Mouse (Mus musculus): ENCODE data around the gene Gga2. TPM values are rescaled to one million over a fixed set of nuclear protein-coding genes. Genes with fewer than 3 reads are reported as not detected.
A peak's percentile ranks its signal among the peaks of the same experiment; 100 is the strongest.

Gene Gga2
- polyA plus RNA-seq, 2 experiments: 18.2 to 23.5 TPM

GRCm38 (mm10) chr7:122065656-122066055 lies 44.6 kb upstream of the Gga2 start:
- ATAC-seq (ENCODE audit: insufficient read depth): no peak
- peak overlapping the region; percentile 84 for H3K9ac ChIP-seq (replicated peaks)

GRCm38 (mm10) chr7:122056633-122057032 lies 35.6 kb upstream of the Gga2 start:
- no peak overlapping the region for H3K27ac ChIP-seq
- H3K4me3 ChIP-seq (ENCODE audit: insufficient read depth in 1 of 2, low read depth in 2 of 2, low read length in 2 of 2): no peak overlapping the region
- H3K9me3 ChIP-seq (ENCODE audit: control insufficient read depth, low read length): no peaks in the 10 kb centered on the region
- no peak overlapping the region for H3K9ac ChIP-seq (replicated peaks)
- TF ChIP-seq EP300 (IDR thresholded peaks at IDR 0.05; ENCODE audit: low read depth): no peak
- no peak for TF ChIP-seq CTCF (IDR thresholded peaks at IDR 0.05; ENCODE audit: low read depth)
- 0 out of 4 replicates have a peak, but pooled peaks cover 0 to 1% of the 10 kb centered on the region in 2 experiments for H3K4me1 ChIP-seq (replicated peaks; ENCODE audit: control insufficient read depth in 2 of 2, insufficient read depth in 2 of 2, low read length in 1 of 2)
- ATAC-seq (ENCODE audit: insufficient read depth) (no peak), DNase-seq (ENCODE audit: low read depth in 3 of 3, low spot score in 3 of 3) (no peak)
- H3K36me3 ChIP-seq (replicated peaks; ENCODE audit: control insufficient read depth, insufficient read depth, low read depth): peaks cover 2% of the 10 kb centered on the region
- 66% methylated on average over 5 of the region's 5 CpGs for WGBS (ENCODE audit: insufficient replicate concordance)
- H3K27me3 ChIP-seq (ENCODE audit: control insufficient read depth, insufficient read depth, low read length): no peaks in the 10 kb centered on the region
- no peak overlapping the region for H3K4me2 ChIP-seq (ENCODE audit: low read depth)

More at GRCm38 (mm10) chr7:122065656-122066055, 44.6 kb upstream of the Gga2 start:
- 53% methylated on average over 1 of the region's 1 CpGs for WGBS (ENCODE audit: insufficient replicate concordance)
- H3K9me3 ChIP-seq (ENCODE audit: control insufficient read depth, low read length): no peaks in the 10 kb centered on the region
- no peak overlapping the region for H3K27ac ChIP-seq
- TF ChIP-seq CTCF (IDR thresholded peaks at IDR 0.05; ENCODE audit: low read depth): no peak
- TF ChIP-seq EP300 (IDR thresholded peaks at IDR 0.05; ENCODE audit: low read depth): no peak
- no peaks in the 10 kb centered on the region for H3K27me3 ChIP-seq (ENCODE audit: control insufficient read depth, insufficient read depth, low read length)
- H3K4me1 ChIP-seq (replicated peaks; ENCODE audit: control insufficient read depth in 2 of 2, insufficient read depth in 2 of 2, low read length in 1 of 2): peaks cover 11 to 17% of the 10 kb centered on the region in 2 experiments
- H3K4me2 ChIP-seq (ENCODE audit: low read depth): peak overlapping the region; percentile 90
- H3K36me3 ChIP-seq (replicated peaks; ENCODE audit: control insufficient read depth, insufficient read depth, low read depth): peaks cover 7% of the 10 kb centered on the region
- H3K4me3 ChIP-seq (ENCODE audit: insufficient read depth in 1 of 2, low read depth in 2 of 2, low read length in 2 of 2): peak overlapping the region in 1 of 2 experiments; percentile 88; a peak in 2 of 4 replicates
- DNase-seq (ENCODE audit: low read depth in 3 of 3, low spot score in 3 of 3): no peak

DNA sequence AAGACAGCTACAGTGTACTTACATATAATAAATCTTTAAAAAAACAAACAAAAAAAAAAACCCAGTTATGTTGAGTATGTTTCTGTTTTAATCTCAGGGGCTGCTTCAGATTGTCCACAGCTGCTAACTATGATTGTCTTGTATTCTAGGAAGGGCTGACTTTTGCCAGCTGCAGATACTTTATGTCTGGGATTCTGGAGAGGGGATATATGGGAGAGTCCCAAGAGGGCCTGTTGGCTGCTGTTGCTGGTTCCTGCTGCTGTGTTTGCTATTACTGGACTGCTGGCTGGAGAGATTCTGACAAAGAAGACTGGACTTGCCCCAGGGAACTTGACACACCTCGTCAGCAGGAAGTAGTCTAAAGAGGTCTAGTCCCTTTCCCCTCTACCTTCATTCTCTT lies 29.8 kb upstream of the Gga2 start:
- no peak for DNase-seq (ENCODE audit: low read depth in 3 of 3, low spot score in 3 of 3)
- H3K36me3 ChIP-seq (replicated peaks; ENCODE audit: control insufficient read depth, insufficient read depth, low read depth): peaks cover 2% of the 10 kb centered on the region
- no peak overlapping the region for H3K27ac ChIP-seq
- no peak for ATAC-seq (ENCODE audit: insufficient read depth)
- 50% methylated on average over 1 of the region's 1 CpGs for WGBS (ENCODE audit: insufficient replicate concordance)
- H3K4me1 ChIP-seq (replicated peaks; ENCODE audit: control insufficient read depth in 2 of 2, insufficient read depth in 2 of 2, low read length in 1 of 2): peaks cover 2 to 17% of the 10 kb centered on the region in 2 experiments; a peak in 3 of 4 replicates
- no peak overlapping the region for H3K4me2 ChIP-seq (ENCODE audit: low read depth)
- no peak for TF ChIP-seq EP300 (IDR thresholded peaks at IDR 0.05; ENCODE audit: low read depth)
- TF ChIP-seq CTCF (IDR thresholded peaks at IDR 0.05; ENCODE audit: low read depth): no peak
- H3K27me3 ChIP-seq (ENCODE audit: control insufficient read depth, insufficient read depth, low read length): no peaks in the 10 kb centered on the region
- no peak overlapping the region for H3K9ac ChIP-seq (replicated peaks)
- H3K4me3 ChIP-seq (ENCODE audit: insufficient read depth in 1 of 2, low read depth in 2 of 2, low read length in 2 of 2): no peak overlapping the region
- H3K9me3 ChIP-seq (ENCODE audit: control insufficient read depth, low read length): no peaks in the 10 kb centered on the region

- Histone ChIP-seq H3K9me3 (ENCODE audit: control insufficient read depth, low read length) (no peaks in the 10 kb centered on the region), H3K36me3 (replicated peaks; ENCODE audit: control insufficient read depth, insufficient read depth, low read depth) (peaks cover under 1% of the 10 kb centered on the region; the same call in 1 of the 2 replicates), H3K4me1 (replicated peaks; ENCODE audit: control insufficient read depth in 2 of 2, insufficient read depth in 2 of 2, low read length in 1 of 2) (peaks cover 2 to 21% of the 10 kb centered on the region in 2 experiments; a peak in 3 of 4 replicates), H3K27me3 (ENCODE audit: control insufficient read depth, insufficient read depth, low read length) (no peaks in the 10 kb centered on the region), H3K4me2 (ENCODE audit: low read depth) (no peak overlapping the region), H3K4me3 (ENCODE audit: insufficient read depth in 1 of 2, low read depth in 2 of 2, low read length in 2 of 2) (no peak overlapping the region), H3K27ac (no peak overlapping the region), H3K9ac (replicated peaks) (no peak overlapping the region)
- ATAC-seq (ENCODE audit: insufficient read depth) (no peak), DNase-seq (ENCODE audit: low read depth in 3 of 3, low spot score in 3 of 3) (no peak)
- WGBS (ENCODE audit: insufficient replicate concordance): 80% methylated on average over 9 of the region's 9 CpGs
- TF ChIP-seq EP300 (IDR thresholded peaks at IDR 0.05; ENCODE audit: low read depth) (no peak), CTCF (IDR thresholded peaks at IDR 0.05; ENCODE audit: low read depth) (no peak)
Observed at GRCm38 (mm10) chr7:122048191-122048590, 27.2 kb upstream of the Gga2 start.

DNA sequence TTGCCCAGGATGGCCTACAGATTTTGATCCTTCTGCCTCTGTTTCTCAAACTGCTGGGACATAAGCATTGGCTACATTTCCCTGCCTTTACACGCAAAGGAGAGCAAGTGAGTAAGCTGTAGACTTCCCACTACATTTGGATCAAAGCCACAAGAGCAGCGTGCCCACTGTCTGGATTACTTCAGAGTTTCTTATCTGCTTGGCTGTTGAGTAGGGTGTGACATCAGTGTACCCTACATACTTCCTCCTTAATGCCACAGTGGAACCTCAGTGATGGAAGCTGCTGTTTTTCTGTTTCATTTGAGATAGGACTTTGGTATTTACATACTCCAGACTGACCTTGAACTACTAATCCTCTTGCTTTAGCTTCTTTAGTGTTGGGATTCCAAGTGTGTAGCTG lies 25.8 kb upstream of the Gga2 start:
- WGBS (ENCODE audit: insufficient replicate concordance): 17% methylated on average over 2 of the region's 2 CpGs

More for the DNA sequence above, 25.8 kb upstream of the Gga2 start:
- ATAC-seq (ENCODE audit: insufficient read depth) (peak; percentile 56), DNase-seq (ENCODE audit: low read depth in 3 of 3, low spot score in 3 of 3) (no peak)
- Histone ChIP-seq H3K27me3 (ENCODE audit: control insufficient read depth, insufficient read depth, low read length) (no peaks in the 10 kb centered on the region), H3K4me1 (replicated peaks; ENCODE audit: control insufficient read depth in 2 of 2, insufficient read depth in 2 of 2, low read length in 1 of 2) (peaks cover 2 to 21% of the 10 kb centered on the region in 2 experiments; a peak in 3 of 4 replicates), H3K4me3 (ENCODE audit: insufficient read depth in 1 of 2, low read depth in 2 of 2, low read length in 2 of 2) (no peak overlapping the region), H3K9ac (replicated peaks) (no peak overlapping the region), H3K36me3 (replicated peaks; ENCODE audit: control insufficient read depth, insufficient read depth, low read depth) (no peaks in the 10 kb centered on the region), H3K4me2 (ENCODE audit: low read depth) (no peak overlapping the region), H3K27ac (no peak overlapping the region), H3K9me3 (ENCODE audit: control insufficient read depth, low read length) (no peaks in the 10 kb centered on the region)
- no peak for TF ChIP-seq CTCF (IDR thresholded peaks at IDR 0.05; ENCODE audit: low read depth)
- TF ChIP-seq EP300 (IDR thresholded peaks at IDR 0.05; ENCODE audit: low read depth): no peak

All from liver, embryonic 14.5 days (tissue).